Mouse (Mus musculus) kidney, postnatal 25 days (tissue): ENCODE data around the gene Rhof.

Experiments
- DNase-seq, 2 experiments: peaks; one replicate each; pipeline ENCODE4 v3.0.0; 2021; ENCODE audit warnings: mixed read lengths in 2 of 2

The Rhof gene

DNA sequence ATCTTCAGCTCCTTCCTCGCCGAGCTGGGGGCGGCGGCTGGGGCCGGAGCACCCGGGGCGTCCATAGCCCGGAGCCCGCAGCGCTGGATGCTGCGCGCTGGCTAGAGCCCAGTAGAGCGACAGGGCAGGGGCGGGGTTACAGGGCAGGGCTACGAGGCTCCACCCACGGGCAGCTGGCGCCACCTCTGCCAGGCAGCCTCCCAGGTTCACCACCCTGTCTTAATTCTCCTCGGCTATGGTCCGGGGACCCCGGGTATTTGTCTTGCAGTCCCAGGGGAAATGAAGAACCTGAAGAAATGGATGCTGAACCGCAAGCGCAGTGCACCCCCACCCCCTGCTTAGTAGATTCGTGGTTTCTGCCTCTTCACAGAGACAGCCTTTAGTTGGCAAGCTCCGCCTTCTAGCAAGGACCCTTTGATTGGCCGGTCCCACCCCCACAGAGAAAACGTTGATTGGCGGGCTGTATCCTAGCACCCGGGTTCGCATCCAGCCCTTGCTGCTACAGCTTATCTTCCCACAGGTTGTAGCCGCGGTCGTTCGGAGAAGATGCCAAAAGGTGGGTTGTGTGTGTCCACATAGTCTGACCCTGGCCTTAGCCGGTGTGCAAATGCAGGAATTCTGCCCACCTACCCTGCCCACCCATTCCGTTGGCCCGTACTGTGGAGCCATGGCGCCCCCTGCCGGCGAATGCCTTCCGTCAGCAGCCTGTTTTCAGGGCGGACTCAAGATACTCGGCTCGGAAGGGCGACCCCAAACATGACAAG is at the start of gene Rhof:
Rhof (minus strand) TSS at position 385 of the 764 bp plus-strand sequence.
- DNase-seq = peak; percentile 89 to 90

DNA sequence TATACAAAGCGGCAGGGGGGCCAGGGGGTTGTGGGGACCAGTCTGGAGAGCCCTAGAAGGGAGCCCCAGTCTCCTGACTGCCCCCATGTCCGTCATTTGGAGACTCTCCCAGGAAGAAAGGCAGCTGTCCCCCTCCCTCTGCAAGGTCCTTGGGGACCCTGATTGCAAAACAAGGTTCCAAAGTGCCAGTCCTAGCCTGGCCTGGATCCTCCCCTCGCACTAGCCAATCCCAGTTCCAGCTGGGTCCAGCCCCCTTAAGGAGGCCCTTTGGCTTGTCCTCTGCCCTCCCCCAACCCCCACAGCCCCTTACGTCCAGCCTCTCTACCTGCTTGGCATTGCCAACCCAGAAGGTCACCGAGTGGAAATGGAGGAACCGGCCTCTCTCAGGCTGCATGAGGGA is 49.0 kb upstream of the Rhof start:
- peak; percentile 83 to 96 for DNase-seq

GRCm38 (mm10) chr5:123180390-123180789 is 47.9 kb upstream of the Rhof start:
- DNase-seq = peak; percentile 53 to 65

GRCm38 (mm10) chr5:123178792-123179191 is 46.3 kb upstream of the Rhof start:
- DNase-seq = no peak

GRCm38 (mm10) chr5:123171646-123172350 is 39.3 kb upstream of the Rhof start:
- DNase-seq = peak; percentile 90 to 93

DNA sequence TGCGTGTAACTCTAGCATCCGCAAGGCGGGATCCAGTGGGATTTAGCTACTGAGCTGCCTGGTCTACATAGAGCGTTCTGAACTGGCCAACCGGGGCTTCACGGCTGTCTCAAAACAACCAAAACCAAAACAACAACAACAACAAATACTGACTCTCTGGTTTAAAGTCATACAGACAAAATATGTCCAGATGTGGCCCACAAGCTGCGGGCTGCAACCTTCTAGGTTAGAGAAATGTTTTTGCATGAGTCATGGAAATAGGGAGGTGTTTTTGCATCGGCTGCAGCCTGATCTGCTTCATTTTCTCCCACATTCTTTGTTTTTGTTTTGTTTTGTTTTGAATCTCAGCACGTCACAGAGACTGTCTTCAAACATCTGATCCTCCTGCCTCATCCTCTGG is 37.9 kb upstream of the Rhof start:
- no peak for DNase-seq

GRCm38 (mm10) chr5:123169284-123169683 is 36.8 kb upstream of the Rhof start, which contains the start of gene Psmd9:
Gene Psmd9, plus strand, starts transcription at chr5:123169413.
- DNase-seq = no peak

GRCm38 (mm10) chr5:123167591-123167990 is 35.1 kb upstream of the Rhof start:
- DNase-seq = no peak

GRCm38 (mm10) chr5:123166437-123166836 is 33.9 kb upstream of the Rhof start:
- DNase-seq = no peak

DNA sequence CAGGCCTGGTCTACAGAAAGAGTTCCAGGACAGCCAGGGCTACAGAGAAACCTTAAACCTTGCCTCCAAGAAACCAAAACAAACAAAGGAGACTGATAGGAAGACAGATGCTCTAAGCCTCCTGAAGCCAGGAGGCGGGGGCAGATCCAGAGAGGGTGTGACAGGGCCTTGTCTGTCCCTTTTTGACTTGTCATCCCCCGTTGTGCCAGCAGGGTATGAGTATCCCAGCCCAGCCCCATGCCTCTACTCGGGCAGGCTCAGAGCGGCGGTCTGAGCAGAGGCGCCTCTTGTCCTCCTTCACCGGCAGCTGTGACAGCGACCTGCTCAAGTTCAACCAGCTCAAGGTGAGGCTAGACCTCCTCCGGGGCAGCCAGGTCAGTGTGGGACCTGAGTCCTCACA is 30.4 kb upstream of the Rhof start:
- no peak for DNase-seq

GRCm38 (mm10) chr5:123160341-123160740 is 27.8 kb upstream of the Rhof start:
- no peak for DNase-seq

DNA sequence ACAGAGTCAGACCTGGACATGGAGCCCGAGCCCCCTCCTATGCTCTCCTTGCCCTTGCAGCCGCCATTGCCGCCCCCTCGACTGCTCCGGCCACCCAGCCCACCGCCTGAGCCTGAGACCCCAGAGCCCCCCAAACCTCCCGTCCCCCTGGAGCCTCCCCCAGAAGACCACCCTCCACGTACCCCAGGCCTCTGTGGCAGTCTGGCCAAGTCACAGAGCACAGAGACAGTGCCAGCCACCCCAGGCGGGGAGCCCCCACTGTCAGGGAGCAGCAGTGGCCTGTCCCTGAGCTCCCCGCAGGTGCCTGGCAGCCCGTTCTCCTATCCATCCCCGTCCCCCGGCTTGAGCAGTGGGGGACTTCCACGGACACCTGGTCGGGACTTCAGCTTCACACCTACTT is 27.4 kb upstream of the Rhof start:
- no peak for DNase-seq

- no peak for DNase-seq
These were observed 27.0 kb upstream of the Rhof start for GRCm38 (mm10) chr5:123159446-123159845.

GRCm38 (mm10) chr5:123157972-123158371 is 25.5 kb upstream of the Rhof start:
- DNase-seq = no peak

DNA sequence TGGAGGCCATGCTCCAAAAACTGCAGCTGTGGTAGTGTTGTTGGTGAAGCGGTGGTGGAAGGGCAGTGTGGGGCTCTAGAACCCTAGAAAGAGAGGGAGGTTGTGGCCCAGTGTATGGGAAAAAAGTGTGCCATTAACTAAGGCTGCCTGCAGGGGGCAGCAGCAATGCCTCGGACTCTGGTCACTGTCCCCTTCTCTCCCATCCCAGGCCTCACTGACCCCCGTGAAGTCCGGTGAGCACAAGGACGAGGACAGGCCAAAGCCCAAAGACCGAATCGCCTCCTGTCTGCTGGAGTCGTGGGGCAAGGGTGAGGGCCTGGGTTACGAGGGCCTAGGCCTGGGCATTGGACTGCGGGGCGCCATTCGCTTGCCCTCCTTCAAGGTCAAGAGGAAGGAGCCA is 24.3 kb upstream of the Rhof start:
- peak in 1 of 2 experiments; percentile 78 for DNase-seq

DNA sequence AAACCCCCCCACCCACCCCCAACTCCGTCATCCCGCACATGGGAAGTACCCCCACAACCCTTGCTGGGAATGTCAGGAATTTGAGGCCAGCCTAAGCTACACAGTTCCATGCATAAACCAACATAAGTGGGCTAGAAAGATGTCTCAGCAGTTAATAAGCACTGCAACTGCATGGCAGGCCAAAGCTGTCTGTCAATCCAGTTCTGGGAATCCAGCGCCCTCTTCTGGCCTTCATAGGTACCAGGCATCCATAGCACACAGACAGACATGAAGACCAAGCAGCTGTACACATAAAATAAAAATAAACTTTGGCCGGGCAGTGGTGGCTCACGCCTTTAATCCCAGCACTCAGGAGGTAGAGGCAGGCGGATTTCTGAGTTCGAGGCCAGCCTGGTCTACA is 22.9 kb upstream of the Rhof start:
- peak; percentile 74 to 85 for DNase-seq

DNA sequence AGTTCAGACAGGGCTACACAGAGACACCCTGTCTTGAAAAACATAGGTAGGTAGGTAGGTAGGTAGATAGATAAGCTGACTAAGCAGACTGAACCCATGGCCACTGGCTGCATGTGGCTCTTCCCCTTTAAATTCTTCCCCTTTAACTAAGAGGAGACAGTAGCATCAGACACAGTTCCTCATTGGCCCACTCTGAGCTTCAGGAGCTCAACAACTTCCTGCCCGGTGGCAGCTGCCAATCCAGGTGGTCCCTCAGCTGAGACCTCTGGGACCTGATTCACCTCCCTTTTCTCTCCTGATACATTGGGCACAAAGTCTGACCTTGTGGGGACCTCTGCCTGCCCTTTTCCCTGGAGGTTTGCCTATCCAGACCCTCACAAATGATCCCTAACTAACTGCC is 20.4 kb upstream of the Rhof start:
- DNase-seq = no peak

DNA sequence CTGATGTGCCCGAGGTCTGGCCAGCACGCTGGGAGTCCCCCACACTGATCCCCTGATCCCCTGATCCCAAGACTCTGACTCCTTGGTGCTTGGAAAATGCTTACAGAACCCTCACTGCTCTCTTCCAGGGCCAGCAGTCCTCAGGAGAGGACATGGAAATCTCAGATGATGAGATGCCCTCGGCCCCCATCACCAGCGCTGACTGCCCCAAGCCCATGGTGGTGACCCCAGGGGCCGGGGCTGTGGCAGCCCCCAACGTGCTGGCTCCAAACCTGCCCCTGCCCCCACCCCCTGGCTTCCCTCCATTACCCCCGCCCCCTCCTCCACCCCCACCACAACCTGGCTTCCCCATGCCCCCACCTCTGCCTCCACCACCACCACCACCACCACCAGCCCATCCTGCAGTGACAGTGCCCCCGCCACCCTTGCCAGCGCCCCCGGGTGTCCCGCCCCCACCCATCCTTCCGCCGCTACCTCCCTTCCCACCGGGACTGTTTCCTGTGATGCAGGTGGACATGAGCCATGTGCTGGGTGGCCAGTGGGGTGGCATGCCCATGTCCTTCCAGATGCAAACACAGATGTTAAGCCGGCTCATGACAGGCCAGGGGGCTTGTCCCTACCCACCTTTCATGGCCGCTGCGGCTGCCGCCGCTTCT is 19.3 kb upstream of the Rhof start:
- DNase-seq = no peak

- peak in 1 of 2 experiments; percentile 67 for DNase-seq
These were observed 18.6 kb upstream of the Rhof start for GRCm38 (mm10) chr5:123151077-123151476.

GRCm38 (mm10) chr5:123150641-123151040 is 18.1 kb upstream of the Rhof start:
- peak; percentile 42 to 67 for DNase-seq

DNA sequence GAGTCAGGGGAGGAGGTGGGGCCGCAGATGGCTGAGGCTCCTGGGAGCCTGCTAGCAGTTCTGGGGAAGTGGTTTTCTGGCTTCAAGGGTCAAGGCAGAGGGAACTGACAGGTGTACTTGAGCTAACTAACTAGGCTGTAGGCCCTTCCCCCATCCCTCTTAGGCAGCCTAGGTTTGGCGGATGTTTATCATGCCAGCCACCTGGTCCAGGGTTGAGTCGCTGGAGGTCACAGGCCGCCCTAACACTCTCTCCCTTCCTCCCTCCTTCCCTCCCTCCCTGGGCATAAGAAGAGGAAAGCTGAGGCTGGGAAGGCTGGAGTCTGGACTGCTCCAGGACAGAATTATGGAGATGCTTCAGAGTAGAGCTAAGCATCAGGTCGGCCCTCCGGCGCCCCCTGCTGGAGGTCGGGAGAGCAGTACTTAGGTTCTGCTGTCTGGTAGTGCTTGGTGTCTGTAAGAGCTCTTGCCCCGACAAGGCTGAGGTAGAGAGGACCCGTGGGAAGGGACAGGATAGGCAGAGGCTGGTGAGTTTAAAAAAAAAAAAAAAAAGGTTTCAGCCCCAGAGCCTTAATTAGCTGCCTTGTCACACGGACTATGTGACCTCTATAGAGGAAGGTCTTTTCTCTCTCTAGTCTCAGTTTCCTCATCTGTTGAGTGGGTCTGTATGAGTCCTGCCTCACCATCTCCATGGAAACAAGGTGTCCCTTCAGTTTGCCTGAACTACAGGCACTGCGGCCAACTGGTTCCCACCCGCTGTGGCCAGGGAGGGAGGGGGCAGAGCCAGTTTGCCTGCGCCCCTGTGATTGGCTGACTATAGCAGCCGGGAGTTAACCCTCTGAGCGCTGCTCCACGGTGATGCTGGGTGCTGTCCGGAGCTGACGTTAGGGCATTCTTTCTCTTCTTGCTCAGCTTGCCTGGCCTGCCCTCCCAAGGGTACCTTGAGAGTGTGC is 17.2 kb upstream of the Rhof start:
- DNase-seq = peak; percentile 91 to 94

DNA sequence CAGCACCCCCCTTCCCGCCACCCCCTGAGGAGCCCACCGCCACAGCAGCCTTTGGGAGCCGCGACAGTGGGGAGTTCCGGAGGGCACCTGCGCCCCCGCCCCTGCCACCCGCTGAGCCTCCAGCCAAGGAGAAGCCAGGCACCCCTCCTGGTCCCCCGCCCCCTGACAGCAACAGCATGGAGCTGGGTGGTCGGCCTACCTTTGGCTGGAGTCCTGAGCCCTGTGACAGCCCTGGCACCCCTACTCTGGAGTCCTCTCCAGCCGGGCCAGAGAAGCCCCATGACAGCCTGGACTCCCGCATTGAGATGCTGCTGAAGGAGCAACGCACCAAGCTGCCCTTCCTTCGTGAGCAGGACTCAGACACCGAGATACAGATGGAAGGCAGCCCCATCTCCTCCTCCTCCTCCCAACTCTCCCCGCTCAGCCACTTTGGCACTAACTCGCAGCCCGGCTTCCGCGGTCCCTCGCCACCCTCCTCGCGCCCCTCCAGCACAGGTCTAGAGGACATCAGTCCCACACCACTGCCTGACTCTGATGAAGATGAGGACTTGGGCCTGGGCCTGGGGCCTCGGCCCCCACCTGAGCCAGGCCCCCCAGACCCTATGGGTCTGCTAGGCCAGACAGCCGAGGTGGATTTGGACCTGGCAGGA is 15.7 kb upstream of the Rhof start:
- peak in 1 of 2 experiments; percentile 40 for DNase-seq
